Mouse (Mus musculus): ENCODE measurements at regions not wholly inside any gene's neighbourhood (a gene's known extent, or its start where the extent isn't known, plus 50 kb on each side); places are given as distances from the start of the nearest gene placed in this dataset.
"Not testable (repeated sequence)": the region's sequence is repeated elsewhere in the genome, so short reads cannot be mapped to it uniquely, and the experiment has no call there.

DNA sequence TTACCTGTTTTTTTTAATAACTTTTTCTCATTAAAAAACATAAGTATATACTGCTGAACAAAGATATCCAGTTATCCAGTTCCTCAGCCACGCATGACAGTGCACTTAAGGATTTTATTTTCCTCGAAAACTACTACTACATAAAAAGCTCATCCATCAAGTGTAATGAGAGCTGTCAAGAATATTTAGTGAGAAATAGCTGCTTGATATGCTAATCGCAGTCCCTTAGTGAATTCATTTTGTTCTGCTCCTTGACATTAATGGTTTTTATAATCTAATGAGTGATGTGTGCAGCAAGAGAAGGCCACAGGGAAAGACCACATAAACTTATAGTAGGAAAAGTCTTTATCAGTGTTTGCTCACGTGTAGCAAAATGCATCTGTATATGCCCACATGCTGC is 754.0 kb upstream of the Slc39a10 start:
- no peak for DNase-seq

DNA sequence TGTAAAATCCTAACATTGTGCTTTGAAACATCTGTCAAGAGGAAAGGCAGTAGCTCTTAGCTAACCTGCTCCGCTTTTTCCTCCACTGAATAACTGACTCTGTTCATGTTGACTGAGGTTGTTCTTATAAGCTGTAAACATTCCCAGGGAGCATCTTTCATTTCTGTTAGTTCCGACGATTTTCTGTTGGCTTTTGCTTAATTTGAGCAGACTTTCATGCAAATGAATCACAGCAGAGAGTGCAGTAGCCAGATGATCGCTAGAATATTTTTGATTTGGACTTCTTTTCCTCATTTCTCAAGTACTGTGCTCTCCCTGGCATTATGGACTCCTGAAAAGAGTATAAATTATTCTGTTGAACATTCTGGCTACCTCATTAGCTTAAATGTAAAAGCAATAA is 713.9 kb upstream of the Slc39a10 start:
- DNase-seq: no peak

DNA sequence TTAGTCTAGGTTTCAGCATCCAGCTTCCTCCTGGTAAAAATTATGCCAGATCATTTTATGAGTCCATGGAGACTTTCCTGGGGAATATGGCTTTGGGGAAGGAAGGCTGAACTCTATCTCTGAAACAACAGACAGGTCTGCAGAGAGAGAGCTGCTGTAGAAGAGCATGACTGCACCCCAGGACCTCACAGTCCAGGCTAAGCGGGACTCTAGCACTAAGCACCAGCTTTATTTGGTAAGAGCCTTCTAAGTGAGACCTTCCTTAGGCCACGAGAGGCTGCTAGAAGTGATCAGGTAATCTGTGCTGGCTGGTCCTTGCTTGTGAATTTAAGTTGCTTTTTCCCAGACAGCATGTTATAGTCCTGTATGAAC is 711.3 kb upstream of the Slc39a10 start:
- no peak for DNase-seq

DNA sequence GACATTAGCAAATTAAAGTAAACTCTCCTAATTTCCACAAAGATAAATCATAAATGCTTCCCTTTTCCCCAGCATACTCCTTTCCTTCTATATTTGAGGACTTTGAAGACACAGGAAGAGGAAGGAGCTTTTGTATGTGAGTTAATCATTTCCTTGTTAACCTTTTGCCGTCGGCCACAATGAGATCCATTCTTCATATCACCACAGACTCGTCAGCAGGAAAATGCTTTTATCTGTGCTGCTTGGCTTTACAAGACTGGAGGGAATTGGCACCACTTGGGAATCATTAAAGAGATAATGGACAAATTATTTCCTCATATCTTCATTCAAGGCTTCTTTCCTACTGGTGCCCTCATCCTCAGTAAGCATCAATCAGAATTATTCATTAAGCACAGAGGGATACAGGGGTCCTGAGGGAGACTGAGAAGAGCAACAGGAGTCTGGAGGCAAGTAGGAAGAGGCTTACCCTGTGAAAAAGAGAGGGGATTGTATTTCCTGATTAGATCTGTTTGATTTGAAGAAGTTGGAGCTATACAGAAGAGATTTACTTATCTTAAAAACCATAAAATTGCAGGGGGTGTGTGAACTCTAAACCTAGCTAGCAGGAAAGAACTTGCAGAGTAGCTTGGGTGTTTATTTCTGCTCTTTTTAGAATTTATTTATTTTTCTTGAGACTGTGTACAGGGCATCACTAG is 710.8 kb upstream of the Slc39a10 start:
- no peak for DNase-seq

DNA sequence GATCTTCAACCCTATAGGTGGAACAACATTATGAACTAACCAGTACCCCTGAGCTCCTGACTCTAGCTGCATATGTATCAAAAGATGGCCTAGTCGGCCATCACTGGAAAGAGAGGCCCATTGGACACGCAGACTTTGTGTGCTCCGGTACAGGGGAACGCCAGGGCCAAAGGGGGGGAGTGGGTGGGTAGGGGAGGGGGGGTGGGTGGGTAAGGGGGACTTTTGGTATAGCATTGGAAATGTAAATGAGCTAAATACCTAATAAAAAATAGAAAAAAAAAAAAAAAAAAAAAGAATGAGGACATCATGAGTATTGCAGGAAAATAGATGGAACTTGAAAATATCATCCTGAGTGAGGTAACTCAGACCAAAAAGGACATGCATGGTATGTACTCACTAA is 701.0 kb upstream of the Slc39a10 start:
- not testable (repeated sequence) for DNase-seq

DNA sequence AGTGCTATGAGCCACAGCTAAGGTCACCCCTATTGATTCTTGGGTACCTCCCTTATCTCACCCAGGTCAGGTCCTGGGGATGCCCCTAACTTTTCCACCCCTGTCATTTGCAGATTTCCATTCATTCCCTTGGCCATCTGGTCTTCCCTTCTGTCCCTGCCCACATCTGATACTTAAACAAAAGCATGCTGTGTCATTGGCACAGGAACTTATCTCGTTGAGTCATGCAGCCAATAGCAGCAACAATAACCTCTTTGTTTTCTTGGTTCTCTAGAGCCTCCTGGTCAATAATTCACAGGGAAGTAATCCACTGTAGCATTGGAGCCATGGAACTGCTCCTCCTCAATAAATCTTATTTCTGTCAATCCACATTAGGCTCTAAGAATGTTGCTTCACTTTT is 653.0 kb upstream of the Slc39a10 start:
- no peak for DNase-seq

DNA sequence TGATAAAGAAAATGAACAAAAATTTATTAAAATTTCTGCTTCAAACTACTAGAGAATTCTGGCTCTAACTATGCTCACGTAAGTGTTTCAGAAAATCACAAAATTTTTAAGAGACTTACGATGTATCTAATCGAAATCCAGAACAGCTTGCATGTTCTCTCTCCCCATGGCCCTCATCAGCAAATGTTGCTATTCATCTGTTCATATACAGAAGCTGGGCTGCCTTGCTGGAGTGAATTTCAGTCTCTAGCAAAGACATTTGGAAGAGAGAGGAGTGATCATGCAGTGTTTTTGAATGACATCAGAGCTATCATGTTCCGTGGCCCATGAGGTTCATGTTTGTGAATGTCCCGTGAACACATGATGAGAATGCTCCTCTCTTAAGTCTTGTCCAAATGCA is 618.8 kb upstream of the Slc39a10 start:
- no peak for DNase-seq

DNA sequence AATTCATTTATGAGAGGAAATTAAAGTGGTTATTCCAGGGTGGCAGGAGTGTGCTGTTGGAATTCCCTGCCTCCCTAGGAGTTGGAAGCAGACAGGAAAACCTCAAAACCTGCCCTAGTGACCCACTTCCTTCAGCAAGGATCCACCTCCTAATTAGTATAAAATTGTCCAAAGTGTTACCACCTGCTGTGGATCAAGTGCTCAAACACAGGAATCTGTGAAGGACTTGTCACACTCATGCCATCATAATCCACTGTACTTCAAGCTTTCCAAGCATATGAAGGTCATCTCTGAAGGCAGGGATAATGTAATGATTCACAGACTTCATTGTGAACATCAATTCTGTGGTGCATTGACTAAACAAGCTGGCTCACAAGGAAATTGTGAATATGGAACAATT is 615.1 kb upstream of the Slc39a10 start:
- no peak for DNase-seq

DNA sequence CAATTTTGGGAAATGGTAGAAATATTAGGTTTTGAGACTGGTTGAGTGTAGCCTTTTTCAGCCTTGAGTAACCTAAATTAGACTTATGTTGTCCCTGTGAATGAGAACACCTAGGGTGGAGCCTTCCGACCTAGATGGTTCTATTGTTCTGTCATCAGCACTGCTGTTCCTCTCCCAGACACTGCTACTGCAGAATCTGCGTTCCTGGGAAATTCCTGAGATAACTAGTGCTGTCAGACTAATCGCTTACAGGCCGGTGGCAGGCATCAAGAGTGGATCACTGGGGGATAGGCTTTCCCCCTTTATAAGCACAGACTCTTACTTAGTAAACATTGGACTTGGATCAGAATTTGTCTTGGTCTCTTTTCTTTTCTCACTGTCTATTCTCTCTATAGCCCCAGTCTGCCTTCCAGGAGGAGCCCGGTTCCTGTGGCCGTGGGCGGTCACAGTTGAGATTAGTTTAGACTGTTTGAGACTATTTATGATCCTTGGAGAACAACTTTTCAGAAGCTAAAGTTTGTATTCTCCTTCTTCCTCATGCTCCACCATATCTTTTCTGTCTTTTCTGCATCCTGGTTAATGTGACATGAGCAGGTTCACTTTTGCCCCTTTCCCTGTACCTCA is 596.0 kb upstream of the Slc39a10 start:
- no peak for DNase-seq

DNA sequence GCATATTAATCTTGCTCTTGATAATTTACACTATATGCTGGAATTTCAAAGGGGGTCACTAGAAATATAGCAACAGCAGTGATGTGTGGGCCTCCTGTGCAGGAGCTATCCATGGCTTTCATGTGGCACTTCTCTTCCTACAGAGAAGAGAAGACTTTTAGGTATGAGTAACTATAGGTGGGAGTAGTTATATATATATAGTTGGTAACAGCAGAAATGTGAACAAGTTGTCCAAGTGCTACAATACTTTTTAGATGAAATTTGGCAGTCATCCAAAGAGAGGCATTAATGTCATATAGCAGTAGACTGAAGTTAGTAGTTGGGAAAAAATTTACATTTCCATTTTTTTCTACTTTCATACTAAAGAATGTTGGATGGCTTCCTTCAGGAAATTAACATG is 593.4 kb upstream of the Slc39a10 start:
- DNase-seq: no peak

DNA sequence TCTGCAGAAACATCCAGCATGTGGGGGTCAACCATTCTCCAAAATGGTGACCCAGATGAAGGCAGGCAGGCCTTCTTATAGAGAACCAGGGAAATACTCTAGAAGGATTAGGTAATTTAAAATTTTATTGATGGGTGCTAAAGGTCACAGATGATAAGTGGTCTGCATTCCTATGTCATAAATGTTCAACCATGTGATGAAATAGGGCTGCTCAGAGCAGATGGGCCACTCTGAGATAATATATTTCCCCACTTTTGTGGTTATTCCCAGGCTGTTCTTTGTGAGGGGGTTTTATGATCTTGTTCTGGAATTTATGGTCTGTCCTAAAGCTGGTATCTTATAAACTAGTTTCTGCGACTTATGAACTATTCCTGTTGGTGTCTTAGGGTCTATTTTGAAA is 586.4 kb upstream of the Slc39a10 start:
- DNase-seq: no peak

DNA sequence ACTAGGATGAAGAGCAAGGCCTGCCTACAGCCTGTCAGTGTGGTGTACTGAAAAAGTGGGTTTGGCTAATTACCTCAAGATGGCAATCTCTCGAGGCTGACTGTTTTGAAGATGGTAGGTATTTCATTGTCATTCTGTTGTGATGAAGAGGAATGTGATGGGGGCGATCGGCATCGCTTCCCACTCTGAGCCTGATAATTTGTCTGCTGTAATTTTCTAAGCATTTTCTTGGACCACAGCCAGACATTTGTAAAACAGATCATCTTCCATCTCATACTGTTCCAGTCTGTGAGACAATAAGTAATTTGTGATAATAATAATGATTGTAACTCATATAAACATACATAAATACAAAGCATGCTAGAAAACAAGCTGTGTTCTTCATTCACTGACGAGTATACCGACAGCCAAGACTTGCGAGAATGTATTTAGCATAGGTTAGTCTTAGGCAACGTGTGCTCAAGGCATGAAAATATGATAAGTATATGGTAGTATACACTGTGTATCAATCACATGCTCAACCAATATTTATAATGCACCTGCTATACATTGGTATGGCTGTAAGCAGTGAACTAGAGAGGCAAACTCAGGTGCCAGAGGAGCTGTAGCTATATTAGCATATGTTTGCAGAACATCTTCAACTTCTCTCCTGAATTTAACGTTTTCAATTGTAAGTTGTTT is 574.1 kb upstream of the Slc39a10 start:
- no peak for DNase-seq

DNA sequence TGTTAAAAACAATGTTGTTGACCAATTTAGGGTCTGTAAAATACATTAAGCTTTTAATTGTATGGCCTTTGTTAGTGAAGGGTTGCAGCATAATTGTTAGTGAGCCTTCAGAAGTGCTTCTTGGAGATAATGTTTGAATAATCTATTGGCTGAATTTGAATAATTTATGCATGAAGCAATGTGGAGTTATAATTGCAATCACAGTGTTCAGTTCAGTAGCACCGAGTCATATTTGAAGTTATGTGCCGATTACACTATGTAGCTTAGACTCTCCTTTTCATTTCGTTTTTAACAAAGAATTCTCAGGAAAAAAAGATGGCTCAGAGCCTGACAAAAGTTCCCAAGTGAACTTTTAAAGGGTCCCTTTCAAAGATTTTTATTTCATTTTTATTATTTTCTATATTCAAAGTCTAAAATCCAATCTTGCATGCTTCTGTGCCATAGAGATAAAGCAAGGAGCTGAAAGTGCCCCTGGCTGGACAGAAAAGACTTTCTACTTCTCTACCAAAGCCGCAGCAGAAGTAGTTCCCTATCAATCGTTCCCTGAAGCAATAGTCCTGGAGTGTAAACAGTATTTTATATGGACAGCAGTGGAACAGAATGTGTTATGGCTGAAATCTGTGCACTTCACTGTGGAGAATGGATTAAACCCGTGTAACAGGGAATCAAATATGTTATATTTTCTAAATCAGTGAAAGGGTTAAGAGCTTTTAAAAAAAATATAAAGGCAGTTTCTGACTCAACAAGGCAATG is 556.3 kb upstream of the Slc39a10 start:
- DNase-seq: no peak

DNA sequence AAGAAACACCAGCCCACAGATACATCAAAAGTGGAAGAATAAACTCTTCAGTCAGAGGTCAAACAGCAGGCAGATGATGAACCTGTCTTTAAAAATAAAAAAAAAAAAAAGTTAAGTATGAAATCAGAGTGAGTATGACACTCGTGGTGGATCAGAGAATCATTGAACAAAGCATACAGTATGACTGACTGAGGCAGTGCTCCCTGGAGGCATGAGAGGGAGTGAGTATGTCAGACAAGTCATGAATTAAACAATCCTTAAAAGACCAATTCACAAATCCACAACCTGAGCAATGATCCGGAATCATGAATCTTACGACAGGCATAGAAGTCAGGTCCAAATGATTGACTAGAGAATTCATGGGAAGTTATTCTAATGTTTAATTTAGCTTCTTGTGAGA is 555.4 kb upstream of the Slc39a10 start:
- no peak for DNase-seq

DNA sequence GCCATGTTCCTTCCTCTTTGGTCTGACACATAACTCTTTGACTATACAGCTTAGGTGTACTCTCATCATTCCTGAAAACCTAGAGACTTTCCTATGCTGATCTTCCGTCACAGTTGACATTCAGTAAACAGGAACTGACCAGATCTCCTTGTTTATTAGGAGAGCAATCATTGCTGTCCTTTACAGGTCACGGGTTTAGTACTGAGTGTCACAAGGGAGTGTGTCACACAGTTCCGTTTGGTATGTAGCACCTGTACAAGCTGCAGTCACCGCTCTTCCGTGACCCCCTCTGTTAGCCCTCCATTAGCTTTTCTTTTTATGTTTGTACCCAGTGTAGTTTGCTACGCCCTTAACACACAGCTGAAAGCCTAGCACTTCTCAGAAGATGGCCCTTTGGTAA is 553.4 kb upstream of the Slc39a10 start:
- no peak for DNase-seq

DNA sequence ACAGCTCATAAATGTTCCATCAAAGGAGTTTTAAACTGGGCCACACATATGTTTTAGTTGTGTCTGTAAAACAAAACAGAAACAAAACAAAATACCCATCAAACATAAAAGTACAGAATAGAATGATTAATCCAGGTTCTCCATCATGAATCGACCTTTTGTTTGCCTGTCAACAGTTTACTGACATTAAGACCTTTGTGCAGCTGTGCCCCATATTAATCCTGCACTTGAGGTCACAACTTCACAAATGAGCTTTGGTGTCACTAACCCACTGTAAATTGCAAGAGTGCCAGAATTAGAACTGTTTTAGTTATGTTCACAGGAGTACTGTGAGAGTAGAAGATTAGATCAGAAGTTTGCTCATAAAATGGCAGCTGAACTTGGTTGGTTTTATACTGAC is 540.2 kb upstream of the Slc39a10 start:
- no peak for DNase-seq

DNA sequence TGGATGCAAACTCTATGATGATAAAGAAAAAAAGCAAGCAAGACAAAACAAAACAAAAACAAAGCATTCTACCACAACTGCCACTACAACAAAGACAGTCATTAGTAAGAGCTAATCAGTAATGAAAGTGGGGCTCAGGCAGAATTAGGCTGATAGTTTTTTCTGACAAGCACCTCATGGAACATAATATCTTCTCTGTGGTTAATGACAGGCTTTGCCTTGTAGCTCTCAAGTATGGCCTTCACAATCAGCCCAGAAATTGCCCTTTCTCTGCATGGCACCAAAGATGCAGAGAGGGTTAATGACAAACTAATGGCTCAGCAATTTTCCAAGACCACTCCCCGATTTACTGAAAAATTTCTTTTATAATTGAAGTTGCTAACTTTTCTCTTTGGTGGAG is 512.5 kb upstream of the Slc39a10 start:
- DNase-seq: no peak

DNA sequence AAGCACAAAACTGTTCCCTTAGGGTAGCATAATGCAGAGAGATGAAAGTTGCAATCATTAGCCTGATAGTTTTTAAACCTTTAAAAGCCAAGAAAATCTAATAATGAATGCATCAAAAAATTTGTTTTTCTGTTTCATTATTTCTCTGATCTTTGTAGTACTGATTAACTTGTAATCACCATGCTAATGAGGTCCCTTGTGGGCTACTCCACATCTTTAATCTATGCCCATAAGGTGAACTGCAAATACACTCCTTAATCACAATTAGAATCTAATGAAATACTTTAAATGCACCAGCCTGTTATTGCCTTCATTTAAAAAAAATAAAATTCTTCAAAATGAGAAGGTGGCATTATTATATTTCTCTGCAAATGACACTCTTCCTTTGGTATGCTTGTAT is 493.9 kb upstream of the Slc39a10 start:
- no peak for DNase-seq

DNA sequence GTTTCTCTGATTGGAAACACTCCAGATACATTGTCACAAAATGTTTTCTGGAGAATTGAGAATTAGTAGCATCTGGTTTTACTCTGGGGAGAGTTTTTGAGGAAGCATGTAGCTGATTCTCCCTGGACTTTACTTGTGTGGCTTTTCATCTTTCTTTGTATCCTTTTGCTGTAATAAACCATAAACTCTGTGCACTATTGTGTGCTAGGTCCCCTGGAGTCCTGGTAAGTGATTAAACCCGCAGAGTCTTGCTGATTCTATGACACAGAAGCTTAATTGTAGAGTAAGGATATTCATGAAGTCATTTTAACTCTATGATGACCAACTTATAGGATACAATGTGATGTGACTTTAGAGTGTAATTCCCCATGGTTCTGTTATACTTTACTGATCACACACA is 486.1 kb upstream of the Slc39a10 start:
- DNase-seq: no peak

DNA sequence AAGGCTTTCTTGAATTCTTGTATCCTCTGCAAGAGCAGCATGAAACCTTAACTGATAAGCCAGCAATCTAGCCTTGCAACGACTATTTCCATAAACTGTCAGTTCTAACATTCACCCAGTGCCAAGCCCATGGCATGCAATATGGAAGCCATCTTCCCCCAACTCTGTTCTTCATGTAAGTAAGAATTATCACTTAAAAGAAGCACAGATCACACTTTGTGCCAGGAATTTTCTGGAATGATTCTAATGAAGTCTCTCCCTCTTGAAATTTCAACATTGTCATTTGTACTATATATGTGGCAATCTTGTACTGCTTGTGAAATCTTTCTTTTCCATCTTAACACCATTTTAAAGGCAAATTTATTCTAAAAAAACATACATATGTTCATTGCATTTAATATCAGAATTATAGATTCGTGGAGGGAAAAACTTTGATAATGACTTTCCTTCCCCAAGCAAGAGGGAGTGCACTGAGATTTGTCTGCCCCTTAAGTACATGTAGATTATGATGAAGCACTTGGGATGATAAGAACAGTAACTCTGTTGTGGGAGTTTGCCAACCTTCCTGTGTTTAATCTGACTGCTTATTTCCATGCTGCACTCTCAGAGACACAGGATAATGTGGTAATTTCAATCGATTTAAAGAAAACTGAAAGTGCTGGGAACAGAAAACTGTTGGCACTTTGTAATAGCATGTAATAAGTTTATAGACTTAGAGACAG is 447.2 kb upstream of the Slc39a10 start:
- no peak for DNase-seq

DNA sequence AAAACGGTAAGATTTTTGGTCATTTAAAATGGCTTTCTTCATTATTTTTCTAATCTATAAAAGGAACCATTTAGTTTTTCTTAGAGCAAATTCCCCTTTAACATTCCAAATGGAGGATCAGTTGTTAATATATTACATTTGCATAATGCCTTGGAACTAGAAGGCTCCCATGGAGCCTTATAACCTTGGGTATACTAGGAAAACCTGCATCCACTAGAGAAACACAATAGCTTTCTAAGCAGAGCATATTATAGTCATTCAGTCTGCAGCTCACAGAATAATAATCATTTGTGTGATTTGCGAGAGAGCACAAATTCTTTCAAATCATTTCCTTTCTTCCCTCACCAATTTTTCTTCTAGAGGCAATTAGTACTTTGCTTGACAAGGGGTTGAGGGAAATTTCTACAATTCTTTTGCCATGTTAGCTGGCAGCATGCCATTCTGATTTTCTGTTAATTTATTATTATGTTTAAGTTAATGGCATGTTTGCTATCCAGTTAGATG is 418.0 kb upstream of the Slc39a10 start:
- DNase-seq: no peak

DNA sequence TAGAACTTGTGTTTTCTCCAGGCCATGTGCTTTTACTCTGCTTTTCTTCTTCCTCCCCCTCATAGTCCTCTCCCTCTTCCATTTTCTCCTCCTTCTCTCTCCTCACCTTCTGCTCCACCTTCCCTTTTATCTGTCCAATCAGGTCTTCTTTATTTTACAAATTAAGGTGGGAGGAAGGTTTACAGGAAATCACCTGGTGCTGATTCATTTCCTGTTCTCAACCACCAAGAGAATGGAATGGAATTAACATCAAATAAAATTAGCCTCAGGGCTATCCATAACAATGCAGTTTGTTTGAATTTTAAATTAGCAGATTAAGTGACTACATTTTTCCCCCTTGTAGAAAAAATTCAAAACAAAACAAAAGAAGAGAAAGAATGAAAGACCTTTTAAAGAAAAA is 414.3 kb upstream of the Slc39a10 start:
- no peak for DNase-seq

DNA sequence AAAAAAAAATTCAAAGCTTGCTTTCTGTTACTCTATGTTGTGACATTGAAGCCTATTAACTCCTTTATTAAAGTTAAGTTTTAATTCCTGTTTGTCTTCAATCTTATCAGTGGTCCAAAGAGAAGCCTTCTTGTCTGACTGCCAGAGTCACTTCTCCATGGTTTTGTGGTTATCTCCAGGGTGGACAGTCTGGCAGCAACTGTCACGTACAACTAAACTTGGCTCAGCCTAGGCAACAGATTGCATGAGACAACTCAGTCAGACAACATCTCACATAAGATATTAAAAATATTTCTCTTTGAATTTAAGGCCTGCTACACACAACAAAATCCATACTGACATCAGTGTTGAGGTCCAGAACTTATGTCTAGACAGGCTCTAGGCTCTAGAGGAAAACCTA is 406.7 kb upstream of the Slc39a10 start:
- no peak for DNase-seq
